Mouse (Mus musculus) erythroblast, embryonic 14.5 days (primary cell): ENCODE measurements around the gene Zan. TPM values are rescaled to one million over a fixed set of nuclear protein-coding genes. Genes with fewer than 3 reads are reported as not detected.

Experiments used
- H3K27me3 ChIP-seq: 2 replicates; pipeline ENCODE4 v1.6.1; 2012; ENCODE audit warnings: inconsistent platforms; ENCODE audit not compliant: control insufficient read depth
- H3K36me3 ChIP-seq: 2 replicates; pipeline ENCODE4 v1.6.1; 2012; ENCODE audit warnings: mild to moderate bottlenecking, inconsistent platforms; ENCODE audit not compliant: control insufficient read depth
- H3K4me1 ChIP-seq: 2 replicates; pipeline ENCODE4 v1.6.1; 2012; ENCODE audit warnings: inconsistent platforms; ENCODE audit not compliant: control insufficient read depth
- H3K4me3 ChIP-seq: replicated peaks from 2 replicates; pipeline ENCODE3; 2012; ENCODE audit warnings: moderate library complexity, mild to moderate bottlenecking, inconsistent platforms
- H3K9me3 ChIP-seq: 2 replicates; pipeline ENCODE4 v1.6.1; 2012; ENCODE audit warnings: low read length, inconsistent platforms, mixed read lengths; ENCODE audit not compliant: control insufficient read depth
- GATA1 ChIP-seq: IDR thresholded peaks from 2 replicates; pipeline ENCODE4 v1.6.1; 2012; ENCODE audit warnings: low read length, inconsistent platforms, mixed read lengths
- TAL1 ChIP-seq: IDR thresholded peaks from 3 replicates; pipeline ENCODE4 v1.6.1; 2012; ENCODE audit warnings: low read length, inconsistent platforms, mixed read lengths
- polyA plus RNA-seq: library from polyadenylated mRNA; stranded (reverse); fragments of >175 nt; gene quantifications from 2 replicates; pipeline ENCODE4 v1.2.3, GENCODE M21; 2012

Zan gene
- polyA plus RNA-seq, 1 experiment, result not detected

DNA sequence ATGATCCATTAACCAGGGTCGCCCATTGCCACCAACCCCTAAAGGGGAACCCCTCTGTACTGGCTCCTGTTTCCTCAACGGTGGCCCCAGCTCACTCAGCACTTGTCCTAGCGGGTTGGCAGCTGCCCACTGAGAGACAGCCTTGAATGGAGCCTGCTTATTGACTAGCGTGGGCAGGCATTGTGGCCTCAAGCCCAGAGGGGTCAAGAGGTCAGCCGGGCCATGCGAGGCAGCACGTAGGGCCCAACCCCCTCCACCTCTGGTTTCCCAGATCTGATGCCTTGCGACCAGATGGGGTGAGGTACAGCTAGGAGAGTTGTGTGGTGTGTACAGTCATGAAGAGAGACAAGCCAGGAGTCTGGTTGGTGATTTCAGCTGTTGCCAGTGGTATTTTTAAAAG is 5.0 kb upstream of the Zan start:
- H3K27me3 ChIP-seq, result peaks cover 23% of the 10 kb centered on the region

DNA sequence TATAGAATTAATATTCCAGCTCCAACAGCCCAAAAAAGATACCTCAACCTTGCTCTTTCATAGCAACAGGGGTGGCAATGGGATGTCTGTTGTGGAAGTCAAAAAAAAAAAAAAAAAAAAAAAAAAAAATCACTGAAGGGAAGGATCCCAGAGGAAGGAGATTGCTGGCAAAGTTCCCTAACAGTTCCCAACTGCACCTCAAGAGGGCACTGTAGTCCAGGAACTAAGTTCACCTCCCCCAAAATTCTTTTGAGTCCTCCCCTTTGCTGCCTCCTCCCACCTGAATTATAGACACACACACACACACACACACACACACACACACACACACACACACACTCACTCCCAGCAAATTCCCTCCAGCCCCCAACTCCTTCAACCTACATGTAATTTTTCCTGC is 4.3 kb upstream of the Zan start:
- TF ChIP-seq GATA1 (no peak), TAL1 (no peak)
- no peak overlapping the region for H3K4me3 ChIP-seq
- no peaks in the 10 kb centered on the region for H3K36me3 ChIP-seq
- no peaks in the 10 kb centered on the region for H3K4me1 ChIP-seq
- H3K9me3 ChIP-seq, result no peaks in the 10 kb centered on the region
- peaks cover 16% of the 10 kb centered on the region for H3K27me3 ChIP-seq

More for the DNA sequence above, 5.0 kb upstream of the Zan start:
- Histone ChIP-seq H3K36me3 (no peaks in the 10 kb centered on the region), H3K4me1 (no peaks in the 10 kb centered on the region), H3K4me3 (no peak overlapping the region), H3K9me3 (no peaks in the 10 kb centered on the region)
- TF ChIP-seq GATA1 (no peak), TAL1 (no peak)

DNA sequence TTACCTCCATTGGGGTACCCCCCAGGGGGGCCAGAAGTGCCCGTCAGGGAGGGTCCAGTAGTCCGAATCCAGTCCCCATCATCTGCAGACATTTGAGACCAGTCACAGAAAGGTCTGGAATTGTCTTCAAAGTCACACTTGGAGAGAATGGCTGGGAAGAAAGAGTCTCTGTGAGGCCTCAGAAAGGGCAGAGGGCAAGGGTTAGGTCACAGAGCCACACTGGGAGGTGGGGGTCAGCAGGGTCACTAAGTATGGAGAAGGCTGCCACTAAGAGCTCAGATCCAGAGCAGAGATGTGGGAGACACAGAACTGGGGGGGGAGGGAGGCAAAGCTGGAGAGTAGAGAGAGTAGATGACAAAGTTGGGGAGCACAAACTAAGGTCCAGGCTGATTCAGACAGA is 2.5 kb downstream of the Zan start:
- no peaks in the 10 kb centered on the region for H3K9me3 ChIP-seq
- no peaks in the 10 kb centered on the region for H3K36me3 ChIP-seq
- no peak for TF ChIP-seq TAL1
- TF ChIP-seq GATA1, result no peak
- H3K27me3 ChIP-seq, result no peaks in the 10 kb centered on the region
- H3K4me3 ChIP-seq, result no peak overlapping the region
- peaks cover 3% of the 10 kb centered on the region; the same call in 1 of the 2 replicates for H3K4me1 ChIP-seq

DNA sequence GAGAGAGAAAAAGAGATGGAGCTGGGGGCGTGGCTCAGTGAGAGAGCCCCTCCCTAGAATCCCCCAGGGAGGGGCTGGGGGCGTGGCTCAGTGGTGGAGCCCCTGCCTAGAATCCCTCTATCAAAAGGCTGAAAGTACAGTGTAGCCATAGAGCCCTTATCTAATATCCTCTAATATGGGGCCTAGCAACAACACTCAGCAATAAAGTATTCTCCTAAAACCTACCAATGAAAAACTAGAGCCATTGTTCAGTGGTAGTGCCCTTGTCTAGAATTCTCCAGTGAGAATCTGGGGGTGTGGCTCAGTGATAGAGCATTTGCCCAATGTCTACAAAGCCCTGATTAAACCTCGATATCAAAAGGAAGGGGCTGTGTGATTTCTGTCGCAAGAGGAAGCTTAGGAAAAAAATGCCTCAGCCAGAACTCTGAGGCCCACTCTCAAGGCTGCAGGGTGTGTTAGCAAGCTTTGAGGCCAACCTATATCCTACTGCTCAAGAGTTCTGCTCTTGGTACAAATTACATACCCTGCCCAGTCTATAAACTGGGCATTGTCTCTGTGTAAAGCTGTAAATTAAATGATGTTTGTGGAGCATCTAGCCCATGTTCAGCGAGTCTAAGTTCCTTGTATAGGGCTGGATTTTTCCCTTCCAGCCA is 4.5 kb downstream of the Zan start:
- TF ChIP-seq TAL1, result no peak
- TF ChIP-seq GATA1, result no peak
- H3K4me1 ChIP-seq, result peaks cover 3% of the 10 kb centered on the region; the same call in 1 of the 2 replicates
- no peaks in the 10 kb centered on the region for H3K27me3 ChIP-seq
- H3K36me3 ChIP-seq, result no peaks in the 10 kb centered on the region
- no peak overlapping the region for H3K4me3 ChIP-seq
- H3K9me3 ChIP-seq, result no peaks in the 10 kb centered on the region

DNA sequence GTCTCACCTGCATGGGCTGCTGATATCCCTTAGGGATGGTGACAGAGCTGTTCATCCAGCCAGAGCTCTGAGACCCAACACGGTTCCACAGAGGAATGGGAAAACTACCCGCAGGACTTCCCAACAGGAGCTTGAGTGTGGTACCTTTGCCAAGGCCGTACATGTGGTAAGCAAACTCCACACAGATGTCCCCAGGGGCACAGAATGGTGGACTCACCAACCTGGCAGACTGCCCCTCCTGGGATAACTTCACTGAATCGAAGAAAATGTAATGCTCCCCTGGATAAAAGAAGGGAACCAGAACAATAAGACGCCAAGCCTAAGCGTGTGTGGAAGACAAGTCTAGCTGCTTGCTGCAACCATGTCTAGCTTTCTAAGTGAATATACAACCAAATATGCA is 9.9 kb downstream of the Zan start:
- H3K4me3 ChIP-seq, result no peak overlapping the region
- H3K27me3 ChIP-seq, result no peaks in the 10 kb centered on the region
- no peaks in the 10 kb centered on the region for H3K9me3 ChIP-seq
- no peaks in the 10 kb centered on the region for H3K36me3 ChIP-seq
- peaks cover under 1% of the 10 kb centered on the region; the same call in 1 of the 2 replicates for H3K4me1 ChIP-seq
- TF ChIP-seq TAL1 (no peak), GATA1 (no peak)

DNA sequence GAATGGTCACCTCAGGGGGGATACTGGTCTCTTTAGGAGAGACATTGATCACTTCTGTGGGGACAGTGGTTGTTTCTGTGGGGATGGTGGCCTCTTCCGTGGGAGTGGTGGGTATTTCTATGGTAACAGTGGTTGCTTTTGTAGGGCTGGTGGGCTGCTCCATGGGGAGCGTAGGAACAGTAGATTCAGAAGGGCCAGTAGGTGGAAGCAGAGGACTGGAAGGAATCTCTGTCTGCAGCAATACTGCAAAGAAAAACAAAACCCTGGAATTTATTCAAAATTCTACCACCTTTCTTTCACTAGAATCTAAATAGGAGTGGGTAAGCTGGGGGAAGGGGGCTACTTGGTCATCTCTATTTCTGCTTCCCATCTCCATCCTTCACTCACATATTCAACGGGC is 11.8 kb downstream of the Zan start:
- H3K36me3 ChIP-seq, result no peaks in the 10 kb centered on the region
- H3K4me1 ChIP-seq, result no peaks in the 10 kb centered on the region
- no peak for TF ChIP-seq TAL1
- TF ChIP-seq GATA1, result no peak
- H3K4me3 ChIP-seq, result no peak overlapping the region
- H3K9me3 ChIP-seq, result no peaks in the 10 kb centered on the region
- H3K27me3 ChIP-seq, result no peaks in the 10 kb centered on the region

DNA sequence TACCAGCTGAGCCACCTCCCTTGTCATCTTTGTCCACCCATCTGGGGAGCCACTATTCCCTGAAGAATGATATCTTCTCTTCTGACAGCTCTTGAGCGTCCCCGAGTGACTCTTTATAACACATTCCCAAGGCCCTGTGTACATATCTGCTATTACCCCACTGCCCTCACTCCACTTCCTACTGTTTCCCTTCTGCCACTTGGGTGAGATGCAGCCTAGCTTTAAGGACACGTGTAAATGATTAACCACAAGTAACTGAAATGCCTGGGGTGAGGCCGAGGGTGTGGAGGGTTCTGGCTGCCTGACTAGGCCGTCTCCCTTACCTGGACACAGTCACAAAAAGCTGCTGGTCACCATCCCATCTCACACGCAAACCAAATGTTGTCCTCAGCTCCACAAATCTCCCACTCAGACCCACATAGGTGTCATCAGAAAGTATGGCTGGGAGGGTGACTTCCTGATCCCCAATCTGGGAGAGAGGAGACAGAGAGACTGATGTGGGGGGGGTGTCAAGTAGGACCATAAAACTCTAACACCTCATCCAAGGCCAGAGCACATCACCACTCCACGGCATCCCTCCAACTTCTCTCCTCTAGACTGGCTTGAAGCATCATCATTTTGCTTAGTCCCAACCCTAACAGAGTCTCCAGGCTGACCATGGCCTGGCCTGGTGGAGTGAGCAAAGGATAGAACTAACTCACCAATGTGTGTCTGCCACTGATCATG is 20.8 kb downstream of the Zan start:
- TF ChIP-seq TAL1 (no peak), GATA1 (no peak)
- no peaks in the 10 kb centered on the region for H3K9me3 ChIP-seq
- no peaks in the 10 kb centered on the region for H3K27me3 ChIP-seq
- H3K4me1 ChIP-seq, result no peaks in the 10 kb centered on the region
- no peaks in the 10 kb centered on the region for H3K36me3 ChIP-seq
- no peak overlapping the region for H3K4me3 ChIP-seq

DNA sequence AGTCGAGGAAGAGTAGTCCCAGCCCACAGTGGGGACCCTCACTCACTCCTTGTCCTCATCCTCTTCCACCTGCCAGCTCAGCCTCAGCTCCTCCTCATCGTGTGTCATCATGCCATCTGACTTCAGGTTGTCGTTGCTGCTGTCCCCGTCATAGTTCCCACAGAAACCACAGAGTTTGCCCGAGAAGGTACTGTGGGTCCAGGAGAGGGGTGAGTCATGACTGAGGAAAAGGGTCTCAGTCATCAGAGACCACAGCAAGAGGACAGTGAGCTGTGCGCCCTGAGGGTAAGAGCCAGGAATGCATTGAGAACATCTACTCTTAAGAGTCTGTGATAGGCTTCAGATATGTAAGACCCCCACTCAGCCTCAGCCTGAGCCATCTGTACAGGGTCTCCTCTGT is 21.7 kb downstream of the Zan start:
- no peaks in the 10 kb centered on the region for H3K27me3 ChIP-seq
- no peak overlapping the region for H3K4me3 ChIP-seq
- no peaks in the 10 kb centered on the region for H3K36me3 ChIP-seq
- TF ChIP-seq GATA1, result no peak
- no peak for TF ChIP-seq TAL1
- no peaks in the 10 kb centered on the region for H3K4me1 ChIP-seq
- H3K9me3 ChIP-seq, result no peaks in the 10 kb centered on the region

DNA sequence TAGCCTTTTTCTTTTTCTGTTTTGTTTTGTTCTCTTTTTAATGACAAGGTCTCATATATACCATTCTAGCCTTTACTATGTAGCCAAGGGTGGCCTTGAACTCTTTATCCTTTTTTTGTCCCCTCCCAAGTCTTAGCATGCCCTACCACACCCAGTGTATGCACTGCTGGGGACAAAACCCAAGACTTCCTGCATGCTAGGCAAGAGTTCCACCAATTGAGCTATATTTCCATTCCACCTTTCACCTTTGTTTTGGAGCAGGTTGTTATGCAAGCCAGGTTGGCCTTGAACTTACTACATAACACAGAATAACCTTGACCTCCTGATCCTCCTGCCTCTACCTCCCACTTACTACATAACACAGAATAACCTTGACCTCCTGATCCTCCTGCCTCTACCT is 31.3 kb downstream of the Zan start:
- no peaks in the 10 kb centered on the region for H3K9me3 ChIP-seq
- TF ChIP-seq TAL1 (no peak), GATA1 (no peak)
- H3K4me3 ChIP-seq, result no peak overlapping the region
- no peaks in the 10 kb centered on the region for H3K36me3 ChIP-seq
- H3K4me1 ChIP-seq, result no peaks in the 10 kb centered on the region
- no peaks in the 10 kb centered on the region for H3K27me3 ChIP-seq
